Mouse (Mus musculus) ES-Bruce4 (cell line): ENCODE data around the gene B4galt7. TPM values are rescaled to one million over a fixed set of nuclear protein-coding genes. Genes with fewer than 3 reads are reported as not detected.
"Not testable (repeated sequence)": the region's sequence is repeated elsewhere in the genome, so short reads cannot be mapped to it uniquely, and the experiment has no call there.

Source experiments
- H3K27ac ChIP-seq: 2 replicates; pipeline ENCODE4 v1.5.1; 2012; ENCODE audit warnings: low read length, inconsistent platforms; ENCODE audit not compliant: insufficient read depth
- H3K27me3 ChIP-seq: 2 replicates; pipeline ENCODE4 v1.6.1; 2012; ENCODE audit warnings: mild to moderate bottlenecking, low read length, inconsistent platforms; ENCODE audit not compliant: control insufficient read depth, poor library complexity, insufficient read depth, severe bottlenecking
- H3K36me3 ChIP-seq: 2 replicates; pipeline ENCODE4 v1.6.1; 2012; ENCODE audit warnings: inconsistent platforms, mild to moderate bottlenecking, low read length, moderate library complexity; ENCODE audit not compliant: control insufficient read depth, poor library complexity, insufficient read depth, severe bottlenecking
- H3K4me1 ChIP-seq: one replicate; pipeline ENCODE4 v1.8.1; 2011; ENCODE audit warnings: low read length; ENCODE audit not compliant: control insufficient read depth, insufficient read depth
- H3K4me3 ChIP-seq: 2 replicates; pipeline ENCODE4 v1.5.1; 2011; ENCODE audit warnings: low read depth, mild to moderate bottlenecking, low read length
- H3K9ac ChIP-seq: 2 replicates; pipeline ENCODE4 v1.6.1; 2012; ENCODE audit warnings: low read depth, mild to moderate bottlenecking, inconsistent platforms; ENCODE audit not compliant: poor library complexity, severe bottlenecking
- H3K9me3 ChIP-seq: replicated peaks from 2 replicates; pipeline ENCODE4 v1.6.1; 2012; ENCODE audit warnings: mild to moderate bottlenecking, low read length, inconsistent platforms; ENCODE audit not compliant: control insufficient read depth, poor library complexity, insufficient read depth, severe bottlenecking
- CTCF ChIP-seq: IDR thresholded peaks from one replicate; pipeline ENCODE4 v1.8.1; 2011; ENCODE audit warnings: low read depth, low read length
- EP300 ChIP-seq: IDR thresholded peaks from 2 replicates; pipeline ENCODE4 v1.6.1; 2011; ENCODE audit warnings: low read depth, low read length; ENCODE audit not compliant: insufficient read depth
- POLR2A ChIP-seq: IDR thresholded peaks from one replicate; pipeline ENCODE4 v1.8.1; 2011; ENCODE audit warnings: low read length; ENCODE audit not compliant: insufficient read depth
- polyA plus RNA-seq: library from polyadenylated mRNA; stranded (reverse); fragments of >200 nt; gene quantifications from 2 replicates; pipeline ENCODE4 v1.2.4, GENCODE M21; 2011; ENCODE audit warnings: low read depth; ENCODE audit not compliant: missing spikeins, insufficient read depth, insufficient read length

Gene B4galt7
- polyA plus RNA-seq, 1 experiment: 10.3 TPM

GRCm38 (mm10) chr13:55606899-55607623, 7.4 kb downstream of the B4galt7 start:
- Histone ChIP-seq H3K9ac (no peak overlapping the region), H3K27ac (no peak overlapping the region), H3K27me3 (no peaks in the 10 kb centered on the region), H3K4me3 (no peak overlapping the region), H3K4me1 (no peaks in the 10 kb centered on the region), H3K9me3 (no peaks in the 10 kb centered on the region), H3K36me3 (no peaks in the 10 kb centered on the region)
- TF ChIP-seq POLR2A: no peak
- no peak for TF ChIP-seq EP300
- TF ChIP-seq CTCF: no peak

DNA sequence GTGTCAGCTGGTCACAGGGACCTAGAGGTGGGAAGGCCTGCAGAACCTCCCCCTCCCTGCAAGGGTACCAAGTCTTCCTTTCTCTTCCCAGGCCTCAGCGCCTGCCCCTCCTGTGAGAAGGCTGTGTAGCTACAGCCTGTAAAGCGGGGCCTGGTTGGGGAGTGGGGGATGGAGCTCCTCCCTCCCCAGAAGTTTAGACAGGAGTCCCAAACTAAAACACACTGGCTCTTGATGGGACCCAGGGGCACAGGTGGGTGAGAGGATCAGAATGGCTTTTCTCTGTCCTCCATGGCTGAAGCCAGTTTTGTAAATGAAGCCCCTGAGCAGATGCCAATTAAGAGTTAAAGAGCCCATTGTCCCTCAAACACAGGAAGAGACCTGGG, 7.9 kb downstream of the B4galt7 start:
- TF ChIP-seq CTCF: no peak
- no peak for TF ChIP-seq EP300
- TF ChIP-seq POLR2A: no peak
- Histone ChIP-seq H3K9ac (no peak overlapping the region), H3K36me3 (no peaks in the 10 kb centered on the region), H3K27ac (no peak overlapping the region), H3K9me3 (no peaks in the 10 kb centered on the region), H3K4me3 (no peak overlapping the region), H3K27me3 (no peaks in the 10 kb centered on the region), H3K4me1 (no peaks in the 10 kb centered on the region)

DNA sequence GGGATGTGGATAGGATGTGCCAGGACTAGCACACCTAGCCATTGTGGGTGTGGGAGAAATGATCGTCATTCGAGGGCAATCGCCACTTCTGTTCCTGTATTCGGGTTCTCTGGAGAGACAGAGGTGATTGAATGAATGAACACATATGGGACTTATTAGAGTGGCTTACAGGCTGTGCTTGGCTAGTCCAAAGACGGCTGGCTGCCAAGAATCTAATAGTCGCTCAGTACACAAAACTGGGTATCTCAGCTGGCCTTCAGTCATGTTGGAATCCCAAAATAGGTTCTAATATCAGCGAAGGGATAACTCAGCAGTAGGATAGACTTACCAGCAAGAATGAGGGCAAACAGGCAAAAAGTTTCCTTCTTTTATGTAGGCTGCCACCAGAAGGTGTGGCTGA, 12.3 kb downstream of the B4galt7 start:
- Histone ChIP-seq H3K9me3 (no peaks in the 10 kb centered on the region), H3K9ac (no peak overlapping the region), H3K27ac (no peak overlapping the region), H3K4me1 (no peaks in the 10 kb centered on the region), H3K4me3 (no peak overlapping the region), H3K36me3 (no peaks in the 10 kb centered on the region), H3K27me3 (no peaks in the 10 kb centered on the region)
- no peak for TF ChIP-seq CTCF

DNA sequence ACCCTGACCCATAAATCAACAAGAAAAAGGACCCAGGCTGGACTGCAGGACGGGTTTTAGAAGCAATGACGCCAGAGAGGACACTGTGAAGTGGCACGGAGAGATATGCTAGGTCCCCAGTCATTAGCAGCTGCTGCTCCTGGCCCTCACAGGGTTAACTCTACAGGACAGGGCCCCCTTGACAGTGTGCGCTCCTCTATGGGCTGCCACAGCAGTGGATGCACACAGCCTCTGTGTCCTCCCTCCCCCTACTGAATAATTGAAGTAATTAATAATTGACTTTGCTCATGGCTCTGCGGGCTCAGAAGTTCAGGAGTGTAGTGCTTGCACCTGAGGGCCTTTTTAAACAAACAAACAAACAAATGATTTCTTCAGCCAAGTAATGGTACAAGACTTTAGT, 13.8 kb downstream of the B4galt7 start:
- TF ChIP-seq POLR2A (no peak), EP300 (no peak), CTCF (no peak)
- Histone ChIP-seq H3K27ac (no peak overlapping the region), H3K4me3 (no peak overlapping the region), H3K9me3 (no peaks in the 10 kb centered on the region), H3K27me3 (no peaks in the 10 kb centered on the region), H3K4me1 (no peaks in the 10 kb centered on the region), H3K36me3 (no peaks in the 10 kb centered on the region), H3K9ac (no peak overlapping the region)

DNA sequence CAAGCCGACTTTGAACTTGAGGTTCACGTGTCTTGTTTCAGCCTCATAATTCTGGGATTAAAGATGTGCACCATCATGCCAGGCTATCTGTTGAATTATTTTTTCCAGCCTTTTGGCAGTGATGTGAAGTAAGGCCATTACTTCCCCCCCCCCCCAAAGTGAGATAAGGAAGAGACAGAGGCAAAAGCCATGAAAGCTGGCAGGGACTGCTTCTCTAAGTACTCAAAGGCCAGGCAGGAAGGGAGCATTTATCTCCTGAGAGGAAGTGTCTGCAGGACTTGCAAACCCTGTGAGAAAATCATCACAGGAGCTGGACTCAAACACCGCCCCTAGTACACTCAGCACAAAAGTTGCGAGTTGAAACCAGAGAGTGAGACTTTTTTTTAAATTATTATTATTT, 19.6 kb downstream of the B4galt7 start:
- no peaks in the 10 kb centered on the region for H3K36me3 ChIP-seq
- no peak overlapping the region for H3K4me3 ChIP-seq
- no peaks in the 10 kb centered on the region for H3K27me3 ChIP-seq
- TF ChIP-seq EP300: no peak
- TF ChIP-seq POLR2A: no peak
- no peak for TF ChIP-seq CTCF
- H3K4me1 ChIP-seq: no peaks in the 10 kb centered on the region
- H3K9me3 ChIP-seq: no peaks in the 10 kb centered on the region
- no peak overlapping the region for H3K27ac ChIP-seq
- no peak overlapping the region for H3K9ac ChIP-seq

DNA sequence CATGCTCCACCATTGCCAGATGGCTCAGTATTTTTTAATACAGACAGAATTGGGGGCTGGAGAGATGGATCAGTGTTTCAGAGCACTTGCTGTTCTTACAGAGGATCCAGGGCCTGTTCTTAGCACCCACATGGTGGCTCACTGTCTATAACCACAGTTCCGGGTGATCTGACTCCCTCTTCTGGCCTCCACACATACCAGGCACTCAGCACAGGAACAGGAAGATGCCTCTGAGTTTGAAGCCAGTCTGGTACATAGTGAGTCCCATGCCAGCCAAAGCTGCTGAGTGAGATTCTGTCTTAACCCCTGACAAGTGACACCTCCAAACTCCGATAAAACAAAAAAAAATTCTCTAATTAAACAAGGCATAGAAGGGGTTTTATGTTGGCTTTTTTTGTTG, 20.6 kb downstream of the B4galt7 start:
- H3K27me3 ChIP-seq: no peaks in the 10 kb centered on the region
- no peak overlapping the region for H3K9ac ChIP-seq
- H3K27ac ChIP-seq: no peak overlapping the region
- TF ChIP-seq CTCF (no peak), POLR2A (no peak), EP300 (no peak)
- no peaks in the 10 kb centered on the region for H3K9me3 ChIP-seq
- H3K36me3 ChIP-seq: no peaks in the 10 kb centered on the region
- no peak overlapping the region for H3K4me3 ChIP-seq
- H3K4me1 ChIP-seq: no peaks in the 10 kb centered on the region

DNA sequence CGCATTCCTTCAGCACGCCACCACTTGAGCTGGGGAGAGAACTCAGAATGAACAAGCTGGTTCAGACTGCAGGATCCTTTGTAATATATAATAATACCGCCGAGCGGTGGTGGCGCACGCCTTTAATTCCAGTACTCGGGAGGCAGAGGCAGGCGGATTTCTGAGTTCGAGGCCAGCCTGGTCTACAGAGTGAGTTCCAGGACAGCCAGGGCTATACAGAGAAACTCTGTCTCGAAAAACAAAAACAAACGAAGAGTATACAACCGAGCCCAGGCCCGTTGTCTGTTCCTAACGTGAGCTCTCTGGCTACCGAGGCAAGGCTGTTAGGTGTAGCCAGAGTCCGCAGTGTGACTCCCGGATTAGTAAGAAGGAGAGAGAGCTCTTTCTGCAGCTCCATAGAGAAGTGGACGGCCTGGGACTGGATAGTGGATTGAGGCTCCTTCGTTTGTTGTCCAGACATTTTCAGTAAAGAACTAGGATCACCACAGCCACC, 22.5 kb downstream of the B4galt7 start:
- not testable (repeated sequence) for H3K9me3 ChIP-seq, H3K27ac ChIP-seq, H3K4me1 ChIP-seq, H3K27me3 ChIP-seq, H3K36me3 ChIP-seq
- Histone ChIP-seq H3K4me3 (peak overlapping the region; percentile 98), H3K9ac (peak overlapping the region; percentile 80)
